Mouse (Mus musculus): ENCODE data around the gene Rngtt.
"Not testable (repeated sequence)": the region's sequence is repeated elsewhere in the genome, so short reads cannot be mapped to it uniquely, and the experiment has no call there.

Gene Rngtt

GRCm38 (mm10) chr4:33441864-33442263, 131.8 kb downstream of the Rngtt start:
- DNase-seq (ENCODE audit: low spot score in 2 of 2): no peak

- DNase-seq (ENCODE audit: low spot score in 2 of 2): no peak
These were observed 136.2 kb downstream of the Rngtt start for GRCm38 (mm10) chr4:33446265-33446664.

GRCm38 (mm10) chr4:33446881-33447280, 136.8 kb downstream of the Rngtt start:
- DNase-seq (ENCODE audit: low spot score in 2 of 2): no peak

- not testable (repeated sequence) for DNase-seq (ENCODE audit: low spot score in 2 of 2)
These were observed 140.2 kb downstream of the Rngtt start for GRCm38 (mm10) chr4:33450356-33450755.

- DNase-seq (ENCODE audit: low spot score in 2 of 2): no peak
These were observed 149.7 kb downstream of the Rngtt start for GRCm38 (mm10) chr4:33459851-33460250.

GRCm38 (mm10) chr4:33464432-33464831, 154.3 kb downstream of the Rngtt start:
- DNase-seq (ENCODE audit: low spot score in 2 of 2): no peak

GRCm38 (mm10) chr4:33465871-33466270, 155.8 kb downstream of the Rngtt start:
- DNase-seq (ENCODE audit: low spot score in 2 of 2): peak; percentile 32 to 39

GRCm38 (mm10) chr4:33466970-33467399, 156.9 kb downstream of the Rngtt start:
- peak; percentile 58 to 60 for DNase-seq (ENCODE audit: low spot score in 2 of 2)

- DNase-seq (ENCODE audit: low spot score in 2 of 2): no peak
These were observed 157.5 kb downstream of the Rngtt start for GRCm38 (mm10) chr4:33467627-33468026.

GRCm38 (mm10) chr4:33468151-33468550, 158.0 kb downstream of the Rngtt start:
- DNase-seq (ENCODE audit: low spot score in 2 of 2): no peak

GRCm38 (mm10) chr4:33470671-33471302, 160.7 kb downstream of the Rngtt start:
- DNase-seq (ENCODE audit: low spot score in 2 of 2): no peak

- DNase-seq (ENCODE audit: low spot score in 2 of 2): no peak
These were observed 168.1 kb downstream of the Rngtt start for GRCm38 (mm10) chr4:33478011-33478785.

- no peak for DNase-seq (ENCODE audit: low spot score in 2 of 2)
These were observed 171.6 kb downstream of the Rngtt start for GRCm38 (mm10) chr4:33481721-33482120.

GRCm38 (mm10) chr4:33486050-33486449, 175.9 kb downstream of the Rngtt start:
- no peak for DNase-seq (ENCODE audit: low spot score in 2 of 2)

GRCm38 (mm10) chr4:33491108-33491507, 181.0 kb downstream of the Rngtt start:
- no peak for DNase-seq (ENCODE audit: low spot score in 2 of 2)

- no peak for DNase-seq (ENCODE audit: low spot score in 2 of 2)
These were observed 184.3 kb downstream of the Rngtt start for GRCm38 (mm10) chr4:33494377-33494776.

GRCm38 (mm10) chr4:33496985-33497384, 186.9 kb downstream of the Rngtt start:
- DNase-seq (ENCODE audit: low spot score in 2 of 2): no peak

GRCm38 (mm10) chr4:33497657-33498056, 187.5 kb downstream of the Rngtt start:
- no peak for DNase-seq (ENCODE audit: low spot score in 2 of 2)

GRCm38 (mm10) chr4:33498160-33498874, 188.2 kb downstream of the Rngtt start:
- no peak for DNase-seq (ENCODE audit: low spot score in 2 of 2)

GRCm38 (mm10) chr4:33506638-33507037, 196.5 kb downstream of the Rngtt start:
- no peak for DNase-seq (ENCODE audit: low spot score in 2 of 2)

GRCm38 (mm10) chr4:33510544-33510943, 200.4 kb downstream of the Rngtt start:
- DNase-seq (ENCODE audit: low spot score in 2 of 2): no peak

- no peak for DNase-seq (ENCODE audit: low spot score in 2 of 2)
These were observed 203.3 kb downstream of the Rngtt start for GRCm38 (mm10) chr4:33513421-33513820.

Measured in spleen, postnatal 10 days (tissue).